Mouse (Mus musculus) liver, embryonic 14.5 days (tissue): ENCODE measurements around the gene Etfb.

Experiments
- CTCF ChIP-seq: IDR thresholded peaks from 2 replicates; pipeline ENCODE4 v1.5.1; 2016; ENCODE audit warnings: antibody characterized with exemption, low read depth, control low read depth
- EP300 ChIP-seq: IDR thresholded peaks from 2 replicates; pipeline ENCODE4 v1.6.1; 2016; ENCODE audit warnings: antibody characterized with exemption, low read depth

- no peak for TF ChIP-seq CTCF
- no peak for TF ChIP-seq EP300
Measured at GRCm38 (mm10) chr7:43438611-43439010, 5.3 kb upstream of the Etfb start.
